Comparison of ENCODE assay signal across 7 mouse cellular contexts in genomic region chr17:71184356-71185111, GRCm38 (mm10). TPM values are rescaled to one million over a fixed set of nuclear protein-coding genes. Genes with fewer than 3 reads are reported as not detected.
A peak's percentile ranks its signal among the peaks of the same experiment; 100 is the strongest.
DNase-seq lines count a peak whose midpoint lies in the region; ATAC-seq and TF ChIP-seq lines count a peak whose summit lies in the region.

No protein-coding gene starts in this region.

- no peaks in the 10 kb centered on the region for H3K27me3 ChIP-seq in embryonic facial prominence, embryonic 11.5 days (ENCODE audit: control insufficient read depth, insufficient read depth, low read length)
- H3K27me3 ChIP-seq in hindbrain, embryonic 15.5 days, result no peaks in the 10 kb centered on the region
- H3K27me3 ChIP-seq in liver, adult 2 months (ENCODE audit: control insufficient read depth, insufficient read depth, low read length), result no peaks in the 10 kb centered on the region

- no peaks in the 10 kb centered on the region; the same call in 1 of the 2 replicates for H3K4me1 ChIP-seq in embryonic facial prominence, embryonic 11.5 days (ENCODE audit: control insufficient read depth, insufficient read depth, low read length)
- peaks cover 29% of the 10 kb centered on the region for H3K4me1 ChIP-seq in hindbrain, embryonic 15.5 days (replicated peaks)
- H3K4me1 ChIP-seq in liver, adult 2 months (ENCODE audit: control insufficient read depth, insufficient read depth, low read length), result peaks cover 16% of the 10 kb centered on the region

- peak; percentile 50 for DNase-seq in 3T3-L1 (ENCODE audit: low read depth, low spot score)
- peak; percentile 75 for DNase-seq in A20 (ENCODE audit: low read depth, low spot score)
- peak; percentile 40 for DNase-seq in embryonic facial prominence, embryonic 11.5 days (ENCODE audit: low spot score)
- peak; percentile 73 for DNase-seq in liver, adult 2 months (ENCODE audit: extremely low read depth, low read depth, low spot score)
- DNase-seq in neural tube, embryonic 10.5 days (ENCODE audit: extremely low spot score, low spot score), result peak; percentile 40
- peak; percentile 64 for DNase-seq in thymus, postnatal 4 days

- WGBS in embryonic facial prominence, embryonic 11.5 days, result 13% methylated on average over 22 of the region's 22 CpGs
- WGBS in hindbrain, embryonic 15.5 days, result 9% methylated on average over 22 of the region's 22 CpGs
- 4% methylated on average over 22 of the region's 22 CpGs for WGBS in liver, adult 2 months

- H3K36me3 ChIP-seq in embryonic facial prominence, embryonic 11.5 days (replicated peaks; ENCODE audit: control insufficient read depth, insufficient read depth, low read depth, low read length), result no peaks in the 10 kb centered on the region
- H3K36me3 ChIP-seq in hindbrain, embryonic 15.5 days, result no peaks in the 10 kb centered on the region
- H3K36me3 ChIP-seq in liver, adult 2 months (ENCODE audit: control insufficient read depth, insufficient read depth, low read length), result no peaks in the 10 kb centered on the region

- peaks cover 30% of the 10 kb centered on the region for H3K79me2 ChIP-seq in liver, adult 2 months (ENCODE audit: control insufficient read depth, insufficient read depth, low read length)

- no peaks in the 10 kb centered on the region for H3K9me3 ChIP-seq in embryonic facial prominence, embryonic 11.5 days (replicated peaks; ENCODE audit: control insufficient read depth, low read length)
- H3K9me3 ChIP-seq in hindbrain, embryonic 15.5 days, result no peaks in the 10 kb centered on the region

- peak overlapping the region; percentile 92 for H3K9ac ChIP-seq in embryonic facial prominence, embryonic 11.5 days (replicated peaks; ENCODE audit: low read length)
- H3K9ac ChIP-seq in hindbrain, embryonic 15.5 days, result peak overlapping the region; percentile 82
- H3K9ac ChIP-seq in liver, adult 2 months (ENCODE audit: low read depth, low read length), result peak overlapping the region; percentile 99

- TF ChIP-seq POLR2A in liver, adult 2 months (IDR thresholded peaks at IDR 0.05; ENCODE audit: extremely low read depth, insufficient read depth, low read length), result peak; percentile 32; the same call in 1 of the 2 replicates

- H3K4me2 ChIP-seq in embryonic facial prominence, embryonic 11.5 days (ENCODE audit: low read depth, low read length), result peak overlapping the region; percentile 82
- peak overlapping the region; percentile 84 for H3K4me2 ChIP-seq in hindbrain, embryonic 15.5 days

- peak overlapping the region; percentile 86 for H3K4me3 ChIP-seq in embryonic facial prominence, embryonic 11.5 days (ENCODE audit: low read depth, low read length)
- peak overlapping the region; percentile 80 for H3K4me3 ChIP-seq in hindbrain, embryonic 15.5 days
- H3K4me3 ChIP-seq in liver, adult 2 months (ENCODE audit: insufficient read depth, low read depth, low read length), result peak overlapping the region; percentile 75

- 0 out of 2 replicates have a peak overlapping the region, but pooled peaks have one; percentile 3 for H3K27ac ChIP-seq in embryonic facial prominence, embryonic 11.5 days (replicated peaks; ENCODE audit: low read depth, low read length)
- H3K27ac ChIP-seq in hindbrain, embryonic 15.5 days (replicated peaks), result peak overlapping the region; percentile 92
- peak overlapping the region; percentile 95 for H3K27ac ChIP-seq in liver, adult 2 months (replicated peaks; ENCODE audit: insufficient read depth, low read depth, low read length)

- no peak for TF ChIP-seq CTCF in liver, adult 2 months (IDR thresholded peaks at IDR 0.05; ENCODE audit: low read depth, low read length)

- ATAC-seq in embryonic facial prominence, embryonic 11.5 days (replicated peaks; ENCODE audit: insufficient number of reproducible peaks, low FRiP score, low TSS enrichment, low read depth), result no peak
- no peak for ATAC-seq in hindbrain, embryonic 15.5 days (ENCODE audit: low FRiP score, low read depth)

RNA-seq across cellular contexts. Expression of gene Lpin2, which starts 2.2 kb away (rescaled TPM):
- polyA plus RNA-seq in embryonic facial prominence, embryonic 11.5 days (2014; fragmentation: Nextera tagmentation; extraction: Ambion mirVana), result 46.3 and 49.4 TPM in 2 replicates
- polyA plus RNA-seq in hindbrain, embryonic 15.5 days (2015; fragmentation: Nextera tagmentation; extraction: Ambion mirVana), result 41.7 and 42.6 TPM in 2 replicates
- total RNA-seq in liver, adult 2 months (2014; rRNA removed), result 314 and 342 TPM in 2 replicates
- polyA plus RNA-seq in liver, adult 2 months (2012; rRNA removed), result 22.4 and 24.9 TPM in 2 replicates

Comparison
In these comparisons a context has a peak if more than half of its experiments do, and no peak if none do; other contexts are left out.
1. H3K27ac ChIP-seq: peak in every context shown above with its lines; median percentile 95 in liver, adult 2 months; 92 in hindbrain, embryonic 15.5 days; 3 in embryonic facial prominence, embryonic 11.5 days.